Mouse (Mus musculus): ENCODE measurements around the gene Kmt2b.
A peak's percentile ranks its signal among the peaks of the same experiment; 100 is the strongest.

Kmt2b gene

DNA sequence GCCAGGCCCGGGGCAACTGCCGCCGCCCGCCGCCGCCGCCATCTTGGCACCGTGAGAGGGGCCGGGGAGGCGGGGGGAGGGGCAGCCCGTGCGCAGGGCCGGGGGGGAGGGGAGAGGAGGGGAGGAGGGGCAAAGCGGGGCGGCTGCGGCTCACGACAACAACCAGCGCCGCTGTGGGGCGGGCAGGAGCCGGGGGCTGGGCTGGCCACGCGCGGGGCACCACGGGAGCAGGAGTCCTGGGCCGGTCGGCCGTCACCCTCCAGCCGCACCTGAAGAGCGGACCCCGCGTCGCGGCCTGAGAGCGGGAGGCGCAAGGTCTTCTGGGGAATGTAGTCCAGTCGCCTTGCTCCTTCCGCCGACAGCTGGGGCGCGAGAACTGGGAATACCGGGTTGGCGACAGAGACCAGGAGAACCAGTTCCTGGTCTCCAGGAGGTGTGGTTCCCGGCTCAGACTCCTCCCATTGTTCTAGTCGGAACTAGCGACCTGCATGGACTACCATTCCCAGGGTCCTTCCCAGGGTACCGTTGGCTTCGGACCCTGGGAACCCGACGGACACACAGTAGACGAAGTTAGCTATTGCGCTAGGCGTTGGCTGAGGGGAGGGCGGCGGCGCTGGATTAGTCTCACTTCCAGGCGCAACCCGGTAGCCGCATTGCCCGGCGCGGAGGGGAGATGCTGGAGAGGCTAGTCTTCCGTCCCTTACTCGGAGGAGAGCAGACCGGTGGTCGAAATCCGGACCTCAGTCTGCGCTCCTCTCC, at the start of gene Kmt2b:
Gene Kmt2b (minus strand): TSS at position 51 of the 759 bp plus-strand sequence.
- peak; percentile 98 for DNase-seq (ENCODE audit: low spot score)

- no peak for DNase-seq (ENCODE audit: low spot score)
Measured at GRCm38 (mm10) chr7:30636395-30636794, 47.9 kb upstream of the Kmt2b start.

- DNase-seq (ENCODE audit: low spot score), result no peak
Measured at GRCm38 (mm10) chr7:30635752-30636151, 47.2 kb upstream of the Kmt2b start, which contains the start of gene Etv2. Gene Etv2, minus strand, starts transcription at chr7:30635852.

DNA sequence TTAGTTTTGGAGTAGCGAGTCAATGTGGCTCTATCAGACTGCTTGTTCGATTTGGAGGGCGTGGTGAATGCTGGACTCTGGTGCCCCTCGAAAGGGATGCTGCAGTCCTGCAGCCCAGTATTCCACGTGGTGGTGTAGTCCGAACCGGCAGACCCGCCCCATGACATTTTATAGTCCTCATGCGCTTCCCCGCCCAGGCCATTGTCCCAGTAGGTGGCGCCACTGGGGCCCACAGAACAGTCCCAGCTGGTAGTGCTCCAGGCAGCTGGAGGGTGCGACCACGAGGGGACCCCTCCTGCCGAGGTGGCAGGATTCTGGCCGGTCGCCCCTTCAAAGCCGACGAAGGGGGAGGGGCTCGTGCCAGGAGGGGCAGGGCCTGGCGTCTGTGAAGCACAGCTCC, 46.1 kb upstream of the Kmt2b start:
- DNase-seq (ENCODE audit: low spot score), result peak; percentile 23

DNA sequence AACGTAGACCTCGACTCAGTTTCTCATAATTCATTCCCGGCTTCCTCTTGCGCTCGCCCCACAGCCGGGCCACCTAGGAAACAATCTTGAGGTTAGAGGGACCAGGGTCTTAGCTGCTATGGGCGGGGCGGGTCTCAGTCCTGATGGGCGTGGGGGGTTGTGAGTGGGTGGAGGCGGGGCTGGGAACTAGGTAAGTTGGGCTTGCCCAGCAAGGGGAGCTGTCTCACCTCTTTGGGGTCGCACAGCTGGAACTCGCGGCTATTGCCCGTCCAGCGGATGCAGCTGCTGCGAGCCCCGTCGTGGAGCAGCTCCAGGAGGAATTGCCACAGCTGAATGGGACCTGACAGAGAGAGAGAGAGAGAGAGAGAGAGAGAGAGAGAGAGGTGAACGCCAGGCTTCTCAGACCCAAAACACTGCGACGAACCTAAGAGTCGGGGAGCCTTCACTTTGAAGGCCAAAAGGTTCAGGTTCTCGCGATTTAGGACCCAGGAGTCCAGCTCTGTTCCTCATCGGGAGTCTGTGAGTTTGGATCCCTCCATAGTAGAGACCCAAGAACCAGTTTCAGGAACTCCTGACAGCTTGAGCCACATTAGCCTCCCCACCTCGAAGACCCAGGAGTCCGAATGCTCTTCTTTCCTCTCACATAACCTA, 45.4 kb upstream of the Kmt2b start:
- no peak for DNase-seq (ENCODE audit: low spot score)

DNA sequence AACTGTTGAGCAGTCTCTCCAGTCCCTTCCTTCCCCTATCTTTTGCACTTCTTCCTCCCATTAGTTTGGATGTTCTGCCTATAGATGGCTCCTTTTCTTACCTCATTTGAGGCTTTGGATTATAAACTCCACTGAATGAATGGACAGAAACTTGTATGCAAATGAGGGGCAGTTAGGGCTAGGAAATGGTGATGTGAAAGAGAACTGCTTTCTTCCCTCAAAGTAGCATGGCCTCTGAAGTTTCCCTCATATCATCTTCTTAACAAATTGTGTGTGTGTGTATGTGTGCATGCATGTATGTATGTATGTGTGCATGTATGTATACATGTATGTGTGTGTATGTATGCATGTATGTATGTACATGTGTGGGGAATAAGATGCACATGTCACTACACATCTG, 40.5 kb upstream of the Kmt2b start:
- no peak for DNase-seq (ENCODE audit: low spot score)

DNA sequence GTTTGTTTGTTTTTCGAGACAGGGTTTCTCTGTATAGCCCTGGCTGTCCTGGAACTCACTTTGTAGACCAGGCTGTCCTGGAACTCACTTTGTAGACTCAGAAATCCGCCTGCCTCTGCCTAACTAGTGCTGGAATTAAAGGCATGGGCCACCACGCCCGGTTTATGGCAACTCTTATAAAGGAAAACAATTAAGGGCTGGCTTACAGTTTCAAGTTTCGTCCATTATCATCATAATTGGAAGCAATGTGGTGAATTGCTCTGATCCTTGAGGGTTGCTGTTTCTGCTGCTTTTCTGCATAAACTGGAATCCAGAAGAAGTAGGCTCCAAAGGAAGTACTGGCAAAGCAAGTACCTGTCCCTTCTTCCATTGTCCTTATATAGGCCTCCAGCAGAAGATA, 38.1 kb upstream of the Kmt2b start:
- no peak for DNase-seq (ENCODE audit: low spot score)

DNA sequence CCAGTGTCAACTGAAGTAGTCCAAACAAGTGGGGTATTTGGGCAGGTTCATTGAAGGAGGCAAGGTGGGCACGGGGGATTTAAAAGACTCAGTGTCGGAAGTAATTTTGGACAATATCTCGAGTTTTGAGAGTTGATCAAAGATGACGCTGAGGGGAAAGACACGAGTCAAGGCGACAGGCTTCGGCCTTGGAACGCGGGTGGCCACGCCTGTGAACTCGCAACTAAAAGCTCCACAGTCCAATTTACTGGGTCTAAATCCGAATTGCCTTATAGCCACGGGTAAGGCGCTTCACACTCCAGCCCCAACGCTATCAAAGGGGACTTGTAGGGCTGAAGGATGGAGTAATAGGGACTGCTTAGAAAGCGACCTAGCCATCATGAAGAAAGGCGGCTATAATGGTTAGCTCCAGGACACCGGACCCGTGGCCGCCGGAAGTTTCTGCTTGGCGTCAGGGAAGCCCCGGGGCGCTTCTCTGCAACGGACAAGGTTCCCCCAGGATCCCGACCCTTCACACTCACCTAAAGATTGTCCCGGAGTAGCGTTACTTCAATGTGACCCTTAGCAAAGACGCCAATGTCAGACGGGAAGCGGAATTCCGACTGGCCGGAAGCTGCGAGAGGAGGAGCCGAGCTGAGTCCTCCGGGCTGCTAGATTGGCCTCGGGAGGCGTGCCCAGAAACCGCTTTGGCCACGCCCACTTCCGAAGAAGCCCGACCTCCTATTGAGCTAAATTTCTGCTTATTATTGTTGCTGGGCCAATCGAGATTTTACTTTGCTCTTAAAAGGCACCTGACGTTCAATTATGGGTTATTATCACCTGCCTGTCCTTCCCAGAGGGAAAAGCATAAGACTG, 37.2 kb upstream of the Kmt2b start, which contains the start of gene Cox6b1:
Gene Cox6b1 (minus strand): TSS at position 622 of the 855 bp plus-strand sequence.
- DNase-seq (ENCODE audit: low spot score), result peak; percentile 92

DNA sequence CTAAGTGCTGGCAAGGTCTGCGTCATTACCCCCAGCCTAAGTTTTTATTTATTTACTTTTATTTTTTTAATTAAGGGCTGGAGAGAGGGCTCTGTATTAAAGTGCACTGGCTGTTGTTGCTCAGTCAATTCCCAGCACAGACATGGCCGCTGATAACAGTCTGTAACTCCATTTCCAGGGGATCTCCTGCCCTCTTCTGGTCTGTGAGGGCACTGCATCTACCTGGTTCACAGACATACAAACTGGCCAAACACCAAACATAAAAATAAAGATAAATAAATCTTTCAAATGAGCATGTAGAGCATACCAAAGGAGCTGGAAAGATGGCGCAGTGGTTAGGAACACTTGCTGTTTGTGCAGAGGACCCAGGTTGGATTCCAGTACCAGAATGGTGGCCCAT, 30.7 kb upstream of the Kmt2b start:
- DNase-seq (ENCODE audit: low spot score), result no peak

- no peak for DNase-seq (ENCODE audit: low spot score)
Measured at GRCm38 (mm10) chr7:30618658-30619057, 30.1 kb upstream of the Kmt2b start.

DNA sequence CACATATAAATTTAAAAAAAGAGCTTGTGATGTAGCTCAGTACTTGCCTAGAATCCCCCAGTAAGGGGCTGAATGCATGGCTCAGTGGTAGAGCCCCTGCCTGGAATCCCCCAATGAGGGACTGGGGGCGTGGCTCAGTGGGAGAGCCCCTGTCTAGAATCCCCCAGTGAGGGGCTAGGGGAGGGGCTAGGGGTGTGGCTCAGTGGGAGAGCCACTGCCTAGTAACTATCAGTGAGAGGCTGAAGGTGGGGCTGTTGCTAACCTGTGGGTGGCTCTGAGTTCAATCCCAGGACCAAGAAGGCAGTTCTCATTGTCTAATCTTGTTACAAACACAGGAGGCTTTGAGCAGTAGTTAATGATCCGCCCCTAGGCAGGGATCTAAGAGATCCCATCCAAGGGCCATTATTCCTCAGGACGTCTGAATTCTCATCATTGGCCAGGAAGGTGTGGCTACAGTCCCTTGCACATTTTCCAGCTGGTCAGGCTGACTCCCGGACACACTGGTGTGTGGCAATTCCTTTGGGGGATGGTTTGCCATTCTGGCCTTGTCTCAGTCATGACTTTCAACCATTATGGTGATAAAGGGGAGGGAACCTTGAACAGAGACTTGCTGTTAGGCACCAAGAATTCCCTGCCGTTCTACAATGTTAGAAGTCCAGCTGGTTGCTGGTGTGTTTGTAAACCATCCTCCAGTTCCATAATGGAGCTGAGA, 26.7 kb upstream of the Kmt2b start:
- DNase-seq (ENCODE audit: low spot score), result no peak

- no peak for DNase-seq (ENCODE audit: low spot score)
Measured at GRCm38 (mm10) chr7:30614454-30614853, 25.9 kb upstream of the Kmt2b start.

DNA sequence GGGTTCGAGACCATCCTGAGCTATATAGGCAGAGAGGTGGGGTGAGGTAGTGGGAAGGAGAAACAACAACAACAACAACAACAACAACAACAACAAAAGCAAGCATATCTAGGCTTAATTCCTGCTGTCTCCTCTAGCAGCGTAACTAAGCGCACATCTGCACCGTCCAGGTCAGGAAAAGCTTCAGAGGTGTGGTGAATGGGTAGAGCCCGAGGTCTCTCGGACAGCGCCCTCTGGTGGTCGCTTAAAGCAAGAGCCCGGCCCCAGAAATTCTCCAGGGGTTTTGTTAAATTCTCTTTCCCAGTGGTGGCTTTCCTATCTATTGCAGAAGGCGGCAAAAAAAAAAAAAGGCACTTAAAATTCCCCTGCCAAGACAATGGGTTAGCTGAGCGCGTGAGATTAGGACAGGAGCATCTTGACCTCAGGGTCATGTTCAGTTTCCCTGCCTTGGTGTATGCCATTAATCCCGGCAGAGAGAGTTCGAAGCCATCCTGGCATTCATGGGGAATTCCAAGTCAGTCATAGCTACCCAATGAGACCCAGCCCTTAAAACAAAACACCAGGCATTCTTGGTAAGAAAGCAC, 25.1 kb upstream of the Kmt2b start:
- DNase-seq (ENCODE audit: low spot score), result peak; percentile 66

GRCm38 (mm10) chr7:30612654-30613402, 24.3 kb upstream of the Kmt2b start, which contains the start of gene Upk1a:
Gene Upk1a, minus strand, starts transcription at chr7:30612847.
- DNase-seq (ENCODE audit: low spot score), result no peak

DNA sequence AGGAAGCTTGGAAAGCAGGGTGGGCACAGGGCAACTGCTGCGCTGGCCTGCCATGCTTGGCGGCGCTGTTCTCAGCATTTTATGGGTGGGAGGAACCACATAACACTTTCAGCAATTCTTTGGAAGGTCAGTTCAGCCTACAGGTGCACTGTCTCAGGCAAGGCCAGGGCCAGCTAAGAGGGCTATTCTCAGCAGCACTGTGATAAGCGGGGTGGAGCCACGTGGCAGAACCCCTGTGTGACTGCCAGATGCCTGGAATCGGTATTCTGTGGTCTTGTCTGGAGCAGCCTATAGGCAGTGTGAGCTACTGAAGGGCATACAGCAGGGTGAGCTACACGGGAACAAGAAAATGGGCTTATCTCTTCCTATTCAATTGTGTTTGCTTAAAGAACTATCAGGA, 21.5 kb upstream of the Kmt2b start:
- no peak for DNase-seq (ENCODE audit: low spot score)

- no peak for DNase-seq (ENCODE audit: low spot score)
Measured at GRCm38 (mm10) chr7:30608476-30608875, 19.9 kb upstream of the Kmt2b start.

- peak; percentile 76 for DNase-seq (ENCODE audit: low spot score)
Measured at GRCm38 (mm10) chr7:30607706-30608309, 19.3 kb upstream of the Kmt2b start.

DNA sequence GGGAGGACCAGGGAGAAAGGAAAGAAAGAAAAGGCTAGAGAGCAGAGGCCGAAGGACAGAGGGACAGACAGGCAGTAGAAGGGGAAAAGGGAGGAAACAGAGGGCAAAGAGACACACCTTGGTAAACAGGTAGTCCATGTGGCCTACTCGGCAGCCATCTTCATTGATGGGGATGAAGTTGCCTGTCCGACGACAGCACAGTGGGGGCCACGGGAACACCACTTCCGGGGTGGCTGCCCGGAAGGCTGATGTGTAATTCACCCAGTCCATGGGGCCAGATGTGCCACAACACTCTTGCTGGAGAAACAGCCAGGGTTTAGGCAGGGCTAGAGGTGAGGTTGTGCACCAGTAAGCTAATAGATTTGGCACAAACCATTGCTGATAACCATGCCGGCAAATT, 16.4 kb upstream of the Kmt2b start:
- no peak for DNase-seq (ENCODE audit: low spot score)

- DNase-seq (ENCODE audit: low spot score), result no peak
Measured at GRCm38 (mm10) chr7:30604424-30604823, 15.9 kb upstream of the Kmt2b start.

GRCm38 (mm10) chr7:30602583-30602982, 14.1 kb upstream of the Kmt2b start:
- DNase-seq (ENCODE audit: low spot score), result peak; percentile 90

Measured in lung, postnatal 25 days (tissue).